Mouse (Mus musculus): ENCODE data around the gene Pdcd4. TPM values are rescaled to one million over a fixed set of nuclear protein-coding genes. Genes with fewer than 3 reads are reported as not detected.

The Pdcd4 gene
- polyA plus RNA-seq, 1 experiment = 78.8 TPM

DNA sequence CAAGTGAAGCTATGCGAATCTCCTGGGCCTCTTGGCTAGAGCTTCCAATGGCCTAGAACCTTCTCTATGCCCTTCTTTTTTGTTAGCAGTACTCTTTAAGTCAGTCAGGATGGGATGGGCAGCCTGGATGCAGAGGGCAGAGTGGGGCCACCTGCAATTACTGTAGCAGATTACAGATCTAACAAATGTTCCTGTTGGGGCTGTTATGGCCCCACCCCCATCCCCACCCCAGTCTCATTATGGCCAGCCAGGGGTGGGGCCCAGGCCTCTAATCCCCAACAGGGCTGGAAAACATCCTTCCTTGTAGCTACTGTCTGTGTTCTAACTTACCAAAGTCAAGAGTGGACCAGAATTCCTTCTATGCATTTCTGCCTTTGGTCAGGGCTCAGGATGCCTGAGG, 23.2 kb upstream of the Pdcd4 start:
- TF ChIP-seq EP300 (IDR thresholded peaks at IDR 0.05; ENCODE audit: insufficient read depth, low read depth, low read length) (no peak), POLR2A (IDR thresholded peaks at IDR 0.05; ENCODE audit: insufficient read depth, low read length) (no peak), CTCF (IDR thresholded peaks at IDR 0.05; ENCODE audit: low read depth, low read length) (no peak)
- H3K27me3 ChIP-seq (ENCODE audit: control insufficient read depth, insufficient read depth, low read length, poor library complexity, severe bottlenecking) = no peaks in the 10 kb centered on the region
- H3K9ac ChIP-seq (ENCODE audit: low read depth, poor library complexity, severe bottlenecking) = no peak overlapping the region
- no peaks in the 10 kb centered on the region for H3K9me3 ChIP-seq (replicated peaks; ENCODE audit: control insufficient read depth, insufficient read depth, low read length, poor library complexity, severe bottlenecking)
- H3K27ac ChIP-seq (ENCODE audit: insufficient read depth, low read length) = no peak overlapping the region
- H3K36me3 ChIP-seq (ENCODE audit: control insufficient read depth, insufficient read depth, low read length, poor library complexity, severe bottlenecking) = no peaks in the 10 kb centered on the region
- H3K4me1 ChIP-seq (ENCODE audit: control insufficient read depth, insufficient read depth, low read length) = no peaks in the 10 kb centered on the region
- no peak overlapping the region for H3K4me3 ChIP-seq (ENCODE audit: low read depth, low read length)

DNA sequence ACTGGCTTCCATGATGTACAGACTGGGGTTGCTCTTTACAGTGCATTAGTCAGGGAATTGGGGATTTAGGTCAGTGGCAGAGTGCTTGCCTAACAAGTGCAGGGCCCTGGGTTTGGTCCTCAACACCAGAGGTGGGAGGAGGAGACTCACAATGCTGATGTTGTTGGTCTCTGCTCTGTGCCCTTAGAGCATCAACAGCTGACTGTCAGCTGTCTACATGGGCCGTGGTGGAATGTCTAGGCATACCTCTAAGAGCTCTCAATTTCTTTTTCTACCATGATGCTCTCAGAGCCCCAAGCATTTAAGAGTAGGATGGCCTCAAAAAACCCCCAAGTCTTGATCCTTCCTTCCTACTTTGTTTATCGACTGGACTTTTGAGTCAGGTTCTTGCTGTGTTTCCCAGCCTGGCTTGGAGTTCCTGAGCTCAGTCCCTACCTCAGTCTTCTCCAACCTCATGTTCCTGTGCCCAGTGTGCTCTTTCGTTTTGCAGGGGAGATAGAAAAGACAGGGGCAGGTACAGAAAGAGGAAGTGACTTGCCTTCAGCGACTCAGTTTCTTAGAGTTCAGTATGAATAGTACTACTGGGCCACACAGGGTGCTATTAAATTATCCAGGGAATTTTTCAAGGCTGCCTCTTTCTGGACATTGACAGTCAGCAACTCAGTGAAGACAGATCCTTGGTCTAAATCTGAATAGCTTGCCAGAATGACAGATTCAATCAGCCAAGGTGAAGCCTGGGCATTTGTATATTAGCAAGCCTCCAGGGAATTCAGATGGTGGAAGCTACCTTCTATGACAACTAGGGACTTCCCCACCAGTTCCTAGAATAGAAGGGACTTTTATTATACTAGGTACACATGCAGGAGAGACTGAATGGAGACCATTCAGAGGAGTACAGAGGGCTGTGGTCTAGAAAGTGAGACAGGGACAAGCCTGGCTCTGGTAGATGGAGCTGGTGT, 22.3 kb upstream of the Pdcd4 start:
- no peaks in the 10 kb centered on the region for H3K4me1 ChIP-seq (ENCODE audit: control insufficient read depth, insufficient read depth, low read length)

DNA sequence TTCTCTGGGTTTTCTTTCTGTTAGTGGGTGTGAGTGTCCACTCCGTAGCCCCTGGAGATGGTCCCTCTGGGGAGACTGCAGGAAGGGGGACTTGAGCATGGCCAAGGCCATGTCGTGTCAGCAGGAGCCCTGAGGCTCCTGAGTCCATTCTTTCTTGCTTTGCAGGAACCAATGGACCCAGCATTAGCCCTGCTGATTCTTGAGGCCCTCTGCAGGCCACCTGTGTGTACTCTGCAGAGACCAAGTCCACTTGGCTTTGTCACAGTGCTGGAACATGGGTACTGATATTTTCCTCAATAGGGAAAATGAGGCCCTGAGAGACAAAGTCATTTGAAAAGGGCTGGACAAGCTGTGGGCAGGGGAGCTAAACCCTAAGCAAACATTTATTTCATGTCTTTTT, 21.5 kb upstream of the Pdcd4 start:
- no peaks in the 10 kb centered on the region for H3K36me3 ChIP-seq (ENCODE audit: control insufficient read depth, insufficient read depth, low read length, poor library complexity, severe bottlenecking)
- H3K9me3 ChIP-seq (replicated peaks; ENCODE audit: control insufficient read depth, insufficient read depth, low read length, poor library complexity, severe bottlenecking) = no peaks in the 10 kb centered on the region
- no peak overlapping the region for H3K9ac ChIP-seq (ENCODE audit: low read depth, poor library complexity, severe bottlenecking)
- H3K4me3 ChIP-seq (ENCODE audit: low read depth, low read length) = no peak overlapping the region
- no peaks in the 10 kb centered on the region for H3K27me3 ChIP-seq (ENCODE audit: control insufficient read depth, insufficient read depth, low read length, poor library complexity, severe bottlenecking)
- TF ChIP-seq POLR2A (IDR thresholded peaks at IDR 0.05; ENCODE audit: insufficient read depth, low read length) (no peak), CTCF (IDR thresholded peaks at IDR 0.05; ENCODE audit: low read depth, low read length) (no peak), EP300 (IDR thresholded peaks at IDR 0.05; ENCODE audit: insufficient read depth, low read depth, low read length) (no peak)
- H3K27ac ChIP-seq (ENCODE audit: insufficient read depth, low read length) = no peak overlapping the region
- no peaks in the 10 kb centered on the region for H3K4me1 ChIP-seq (ENCODE audit: control insufficient read depth, insufficient read depth, low read length)

More for the DNA sequence above, 22.3 kb upstream of the Pdcd4 start:
- no peak overlapping the region for H3K4me3 ChIP-seq (ENCODE audit: low read depth, low read length)
- no peaks in the 10 kb centered on the region for H3K36me3 ChIP-seq (ENCODE audit: control insufficient read depth, insufficient read depth, low read length, poor library complexity, severe bottlenecking)
- H3K27me3 ChIP-seq (ENCODE audit: control insufficient read depth, insufficient read depth, low read length, poor library complexity, severe bottlenecking) = no peaks in the 10 kb centered on the region
- no peak overlapping the region for H3K9ac ChIP-seq (ENCODE audit: low read depth, poor library complexity, severe bottlenecking)
- TF ChIP-seq EP300 (IDR thresholded peaks at IDR 0.05; ENCODE audit: insufficient read depth, low read depth, low read length) (no peak), CTCF (IDR thresholded peaks at IDR 0.05; ENCODE audit: low read depth, low read length) (no peak)
- H3K9me3 ChIP-seq (replicated peaks; ENCODE audit: control insufficient read depth, insufficient read depth, low read length, poor library complexity, severe bottlenecking) = no peaks in the 10 kb centered on the region
- no peak overlapping the region for H3K27ac ChIP-seq (ENCODE audit: insufficient read depth, low read length)

DNA sequence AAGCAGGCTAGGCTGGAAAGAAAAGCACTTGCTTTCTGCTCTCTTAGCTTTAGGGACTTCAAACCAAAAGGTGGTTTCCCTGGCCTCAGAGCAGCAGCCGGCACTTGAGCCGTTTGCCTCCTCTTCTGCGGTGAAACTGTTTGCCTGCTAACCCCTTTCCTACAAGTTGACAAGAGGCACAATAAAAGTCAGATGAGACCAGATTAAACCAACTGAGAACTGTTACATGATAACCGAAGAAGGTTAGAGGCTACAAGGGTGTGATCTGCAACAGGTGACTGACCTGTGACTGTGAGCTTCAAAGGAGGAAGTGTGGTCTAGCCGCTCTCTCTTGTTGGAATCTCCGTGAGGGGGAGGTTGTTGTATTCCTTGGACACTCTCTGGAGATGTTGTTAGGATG, 20.5 kb upstream of the Pdcd4 start:
- H3K36me3 ChIP-seq (ENCODE audit: control insufficient read depth, insufficient read depth, low read length, poor library complexity, severe bottlenecking) = no peaks in the 10 kb centered on the region
- no peaks in the 10 kb centered on the region for H3K9me3 ChIP-seq (replicated peaks; ENCODE audit: control insufficient read depth, insufficient read depth, low read length, poor library complexity, severe bottlenecking)
- no peaks in the 10 kb centered on the region for H3K4me1 ChIP-seq (ENCODE audit: control insufficient read depth, insufficient read depth, low read length)
- H3K4me3 ChIP-seq (ENCODE audit: low read depth, low read length) = no peak overlapping the region
- TF ChIP-seq CTCF (IDR thresholded peaks at IDR 0.05; ENCODE audit: low read depth, low read length) (no peak), EP300 (IDR thresholded peaks at IDR 0.05; ENCODE audit: insufficient read depth, low read depth, low read length) (no peak)
- no peak overlapping the region for H3K9ac ChIP-seq (ENCODE audit: low read depth, poor library complexity, severe bottlenecking)
- no peak overlapping the region for H3K27ac ChIP-seq (ENCODE audit: insufficient read depth, low read length)
- no peaks in the 10 kb centered on the region for H3K27me3 ChIP-seq (ENCODE audit: control insufficient read depth, insufficient read depth, low read length, poor library complexity, severe bottlenecking)

DNA sequence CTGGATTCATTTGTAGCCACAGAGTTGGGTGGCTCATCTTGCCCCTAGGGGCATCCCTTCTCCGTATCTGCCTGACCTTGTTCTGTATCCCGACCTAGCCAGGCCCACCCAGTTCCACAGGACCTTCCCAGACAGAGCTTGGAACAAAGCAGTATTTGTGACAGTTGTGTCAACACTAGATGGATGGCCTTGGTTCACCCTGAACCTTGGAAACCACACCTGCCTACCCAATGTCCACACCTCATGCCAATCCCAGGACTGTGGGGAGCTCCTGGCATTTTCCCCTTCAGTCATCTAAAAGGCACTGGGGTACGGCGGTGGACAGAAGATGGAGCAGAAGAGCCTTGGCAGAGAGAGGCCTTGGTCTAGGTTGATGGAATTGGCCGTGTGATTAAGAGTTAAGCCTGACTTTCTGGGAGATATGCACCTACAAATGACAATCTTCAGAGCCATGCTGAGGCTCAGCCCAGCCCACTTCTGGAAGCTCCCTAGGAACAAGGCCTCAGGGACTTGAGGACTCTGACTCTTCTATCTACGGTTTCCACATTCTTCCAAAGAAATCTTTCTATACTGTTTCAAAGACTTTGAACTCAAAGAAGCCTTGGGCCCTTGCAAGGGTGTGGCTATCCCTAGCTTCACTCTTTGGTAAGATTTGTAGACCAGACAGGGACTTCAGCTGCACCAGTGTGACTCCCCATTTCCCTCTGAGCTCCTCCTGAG, 18.9 kb upstream of the Pdcd4 start:
- H3K4me3 ChIP-seq (ENCODE audit: low read depth, low read length) = no peak overlapping the region
- no peak overlapping the region for H3K27ac ChIP-seq (ENCODE audit: insufficient read depth, low read length)
- H3K36me3 ChIP-seq (ENCODE audit: control insufficient read depth, insufficient read depth, low read length, poor library complexity, severe bottlenecking) = no peaks in the 10 kb centered on the region
- no peaks in the 10 kb centered on the region for H3K9me3 ChIP-seq (replicated peaks; ENCODE audit: control insufficient read depth, insufficient read depth, low read length, poor library complexity, severe bottlenecking)
- TF ChIP-seq CTCF (IDR thresholded peaks at IDR 0.05; ENCODE audit: low read depth, low read length) = no peak
- no peak for TF ChIP-seq POLR2A (IDR thresholded peaks at IDR 0.05; ENCODE audit: insufficient read depth, low read length)
- no peak for TF ChIP-seq EP300 (IDR thresholded peaks at IDR 0.05; ENCODE audit: insufficient read depth, low read depth, low read length)
- H3K4me1 ChIP-seq (ENCODE audit: control insufficient read depth, insufficient read depth, low read length) = no peaks in the 10 kb centered on the region
- no peaks in the 10 kb centered on the region for H3K27me3 ChIP-seq (ENCODE audit: control insufficient read depth, insufficient read depth, low read length, poor library complexity, severe bottlenecking)
- H3K9ac ChIP-seq (ENCODE audit: low read depth, poor library complexity, severe bottlenecking) = no peak overlapping the region

DNA sequence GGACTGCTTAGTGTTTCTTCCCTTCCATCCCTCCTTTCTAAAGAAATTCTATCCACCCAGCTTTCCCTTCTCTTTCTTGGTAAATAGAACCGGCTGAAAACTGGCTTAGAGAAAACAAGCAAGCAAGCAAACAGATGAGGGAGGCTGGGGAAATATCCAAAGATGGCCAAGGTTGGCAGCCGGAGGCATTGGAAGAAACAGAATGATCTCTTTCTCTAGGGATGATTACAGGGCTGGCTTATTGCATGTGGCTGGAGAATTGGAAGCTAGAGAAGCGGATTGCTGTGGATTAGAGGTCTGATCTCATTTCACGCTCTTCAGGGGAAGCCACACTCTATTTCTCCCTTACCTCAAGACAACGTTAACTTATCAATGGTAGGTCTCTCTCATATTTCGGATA, 16.8 kb upstream of the Pdcd4 start:
- H3K36me3 ChIP-seq (ENCODE audit: control insufficient read depth, insufficient read depth, low read length, poor library complexity, severe bottlenecking) = no peaks in the 10 kb centered on the region
- H3K9ac ChIP-seq (ENCODE audit: low read depth, poor library complexity, severe bottlenecking) = no peak overlapping the region
- no peaks in the 10 kb centered on the region for H3K27me3 ChIP-seq (ENCODE audit: control insufficient read depth, insufficient read depth, low read length, poor library complexity, severe bottlenecking)
- TF ChIP-seq EP300 (IDR thresholded peaks at IDR 0.05; ENCODE audit: insufficient read depth, low read depth, low read length) (no peak), CTCF (IDR thresholded peaks at IDR 0.05; ENCODE audit: low read depth, low read length) (no peak), POLR2A (IDR thresholded peaks at IDR 0.05; ENCODE audit: insufficient read depth, low read length) (no peak)
- no peak overlapping the region for H3K27ac ChIP-seq (ENCODE audit: insufficient read depth, low read length)
- H3K4me1 ChIP-seq (ENCODE audit: control insufficient read depth, insufficient read depth, low read length) = no peaks in the 10 kb centered on the region
- H3K4me3 ChIP-seq (ENCODE audit: low read depth, low read length) = no peak overlapping the region
- no peaks in the 10 kb centered on the region for H3K9me3 ChIP-seq (replicated peaks; ENCODE audit: control insufficient read depth, insufficient read depth, low read length, poor library complexity, severe bottlenecking)

All from ES-Bruce4 (cell line).